Comparison of ENCODE assay signal across 9 mouse cellular contexts in the genomic region with DNA sequence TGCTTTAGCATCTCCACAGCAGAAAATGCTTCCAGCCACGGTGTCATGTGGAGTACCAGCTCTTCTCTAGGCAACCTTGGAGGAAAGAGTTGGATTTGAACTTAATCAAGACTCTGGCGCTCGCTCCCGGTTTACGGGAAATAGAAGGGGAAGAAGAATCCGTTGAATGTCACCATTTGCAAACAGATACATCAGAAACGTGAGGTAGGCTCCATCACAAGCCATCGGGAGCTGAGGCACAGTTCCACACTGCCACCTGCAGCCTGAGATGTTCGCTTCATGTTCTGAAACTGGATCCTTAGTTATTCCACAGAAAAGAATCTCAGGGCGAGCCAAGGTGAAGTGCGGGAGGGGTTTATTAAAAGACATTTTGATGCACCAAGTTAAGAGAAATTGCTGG.
DNase-seq lines count a peak whose midpoint lies in the region; TF ChIP-seq lines count a peak whose summit lies in the region.
"Had no signal": no experiment of that assay in that cellular context is flagged by ENCODE, and none has a peak within 500 bp of the region (broad histone marks: within the 10 kb centered on the region; RNA-seq: fewer than 3 reads in every experiment).

No protein-coding gene starts in this region.

- no peaks in the 10 kb centered on the region for H3K36me3 ChIP-seq in testis, adult 2 months (ENCODE audit: control insufficient read depth, insufficient read depth, low read length)

- peak; percentile 25 to 30 for DNase-seq in cerebellum, postnatal 14 days
- DNase-seq in cerebellum, adult 9-11 months: no peak
- no peak for DNase-seq in testis, postnatal 10 days (ENCODE audit: low spot score)
- DNase-seq in left cerebral cortex, adult 9 months (ENCODE audit: low spot score in 2 of 2): peak; percentile 9 to 64
- DNase-seq in spleen, postnatal 10 days (ENCODE audit: low spot score in 2 of 2): no peak
- no peak for DNase-seq in lung, postnatal 25 days (ENCODE audit: low spot score)
- no peak for DNase-seq in spleen, postnatal 4 days (ENCODE audit: low spot score in 2 of 2)
- DNase-seq: gastrocnemius, postnatal 14 days had no signal

- no peaks in the 10 kb centered on the region for H3K27me3 ChIP-seq in testis, adult 2 months (ENCODE audit: control insufficient read depth, insufficient read depth, low read length)

- TF ChIP-seq POLR2A in testis, adult 2 months (IDR thresholded peaks at IDR 0.05; ENCODE audit: control insufficient read depth, low read depth, low read length): no peak

- H3K4me3 ChIP-seq in testis, adult 2 months (ENCODE audit: control insufficient read depth, low read depth, low read length): no peak overlapping the region

- TF ChIP-seq CTCF in testis, adult 2 months (IDR thresholded peaks at IDR 0.05; ENCODE audit: control insufficient read depth, insufficient read depth, insufficient replicate concordance, low read depth, low read length): peak; percentile 13; the same call in 1 of the 2 replicates

- H3K4me1 ChIP-seq in testis, adult 2 months (ENCODE audit: control insufficient read depth, insufficient read depth, low read length): peaks cover 2% of the 10 kb centered on the region; the same call in 1 of the 2 replicates

- H3K27ac ChIP-seq in testis, adult 2 months (ENCODE audit: control insufficient read depth, insufficient read depth, low read depth, low read length): no peak overlapping the region

Comparison
In these comparisons a context has a peak if more than half of its experiments do, and no peak if none do; other contexts are left out.
1. DNase-seq: peak in cerebellum, postnatal 14 days (2 of 2) and left cerebral cortex, adult 9 months (2 of 2); none in cerebellum, adult 9-11 months (single experiment), testis, postnatal 10 days (single experiment), spleen, postnatal 10 days (0 of 2), lung, postnatal 25 days (single experiment) and spleen, postnatal 4 days (0 of 2).